Mouse (Mus musculus) heart, adult 2 months (tissue): ENCODE results near the gene Tgfb2. TPM values are rescaled to one million over a fixed set of nuclear protein-coding genes. Genes with fewer than 3 reads are reported as not detected.
A peak's percentile ranks its signal among the peaks of the same experiment; 100 is the strongest.

ENCODE experiments used
- DNase-seq, 2 experiments: peaks; one replicate each; pipeline ENCODE4 v3.0.0; 2021
- H3K27ac ChIP-seq: fragments of 200-600 bp; 2 replicates; pipeline ENCODE4 v1.8.1; 2022
- H3K27me3 ChIP-seq: fragments of 200-500 bp; 2 replicates; pipeline ENCODE4 v1.6.1; 2012; ENCODE audit warnings: mild to moderate bottlenecking, low read length, inconsistent platforms, mixed read lengths; ENCODE audit not compliant: control insufficient read depth, insufficient read depth
- H3K36me3 ChIP-seq: fragments of 200-500 bp; 2 replicates; pipeline ENCODE4 v1.6.1; 2012; ENCODE audit warnings: low read length, inconsistent platforms; ENCODE audit not compliant: control insufficient read depth, insufficient read depth
- H3K4me1 ChIP-seq: fragments of 200-500 bp; 2 replicates; pipeline ENCODE4 v1.6.1; 2011; ENCODE audit warnings: low read length; ENCODE audit not compliant: control insufficient read depth, insufficient read depth
- H3K4me3 ChIP-seq: fragments of 200-600 bp; 2 replicates; pipeline ENCODE4 v1.8.1; 2022
- H3K79me2 ChIP-seq: fragments of 200-500 bp; replicated peaks from 2 replicates; pipeline ENCODE4 v1.6.1; 2012; ENCODE audit warnings: mild to moderate bottlenecking, inconsistent platforms, low read length, moderate library complexity, mixed read lengths; ENCODE audit not compliant: control insufficient read depth, insufficient read depth
- H3K9ac ChIP-seq: fragments of 200-500 bp; 2 replicates; pipeline ENCODE4 v1.6.1; 2012; ENCODE audit warnings: low read depth, mild to moderate bottlenecking, control low read depth, inconsistent platforms, low read length, mixed read lengths
- CTCF ChIP-seq: fragments of 200-600 bp; IDR thresholded peaks from 2 replicates; pipeline ENCODE4 v1.8.1; 2022; ENCODE audit warnings: antibody characterized with exemption, mild to moderate bottlenecking, moderate library complexity
- EP300 ChIP-seq: fragments of 200-500 bp; IDR thresholded peaks from 2 replicates; pipeline ENCODE4 v1.6.1; 2011; ENCODE audit warnings: low read depth, low read length, control low read depth; ENCODE audit not compliant: insufficient read depth
- POLR2A ChIP-seq: fragments of 200-500 bp; IDR thresholded peaks from 2 replicates; pipeline ENCODE4 v1.6.1; 2011; ENCODE audit warnings: mild to moderate bottlenecking, low read depth, low read length, control low read depth; ENCODE audit not compliant: insufficient read depth
- WGBS: fragments of 180-500 bp; shearing (Covaris S2); methylation state at CpG from one replicate; pipeline ENCODE4 v1.1.7; 2018; 5-methylcytosine and 5-hydroxymethylcytosine counted together
- intact Hi-C: fragments of 180-260 bp; cut with DNase I; formaldehyde crosslinking; loops from one replicate; pipeline ENCODE4 v1.15.1; 2025
- polyA plus RNA-seq: library from polyadenylated mRNA; depleted of rRNA; stranded (reverse); fragments of >200 nt; gene quantifications from 2 replicates; pipeline ENCODE4 v1.2.3, GENCODE M21; 2012
- total RNA-seq, 2 experiments: library from RNA; stranded (reverse); gene quantifications; 2 replicates each; pipeline ENCODE4 v1.2.3; 2021

Gene Tgfb2
- total and polyA plus RNA-seq, 3 experiments = 1.5 to 5.1 (median 4.6) TPM

GRCm38 (mm10) chr1:186684041-186684440 is 21.7 kb downstream of the Tgfb2 start:
- TF ChIP-seq EP300 (no peak), CTCF (no peak), POLR2A (no peak)

GRCm38 (mm10) chr1:186682606-186683005 is 23.2 kb downstream of the Tgfb2 start:
- Histone ChIP-seq H3K36me3 (no peaks in the 10 kb centered on the region), H3K4me1 (peaks cover 5% of the 10 kb centered on the region), H3K9ac (no peak overlapping the region), H3K4me3 (no peak overlapping the region), H3K27ac (peak overlapping the region; percentile 20), H3K79me2 (no peaks in the 10 kb centered on the region), H3K27me3 (no peaks in the 10 kb centered on the region)
- 28% methylated on average over 7 of the region's 7 CpGs for WGBS
- no peak for DNase-seq
- no peak for TF ChIP-seq POLR2A
- TF ChIP-seq CTCF = no peak
- no peak for TF ChIP-seq EP300
- intact Hi-C loops = no loop called here

More at GRCm38 (mm10) chr1:186684041-186684440, 21.7 kb downstream of the Tgfb2 start:
- Histone ChIP-seq H3K27me3 (no peaks in the 10 kb centered on the region), H3K4me1 (peaks cover 5% of the 10 kb centered on the region), H3K36me3 (no peaks in the 10 kb centered on the region), H3K27ac (no peak overlapping the region), H3K4me3 (no peak overlapping the region), H3K9ac (no peak overlapping the region), H3K79me2 (no peaks in the 10 kb centered on the region)
- 54% methylated on average over 3 of the region's 3 CpGs for WGBS
- no peak for DNase-seq
- intact Hi-C loops = no loop called here

- H3K79me2 ChIP-seq = no peaks in the 10 kb centered on the region
- H3K4me1 ChIP-seq = peaks cover 3% of the 10 kb centered on the region; the same call in 1 of the 2 replicates
- H3K9ac ChIP-seq = no peak overlapping the region
- no peak overlapping the region for H3K4me3 ChIP-seq
- intact Hi-C loops = no loop called here
- H3K27me3 ChIP-seq = no peaks in the 10 kb centered on the region
- H3K27ac ChIP-seq = no peak overlapping the region
- DNase-seq = no peak
- TF ChIP-seq EP300 (no peak), POLR2A (no peak), CTCF (no peak)
- WGBS = 83% methylated on average over 12 of the region's 12 CpGs
- no peaks in the 10 kb centered on the region for H3K36me3 ChIP-seq
These were observed 28.2 kb downstream of the Tgfb2 start for GRCm38 (mm10) chr1:186677614-186678013.

GRCm38 (mm10) chr1:186676199-186676598 is 29.6 kb downstream of the Tgfb2 start:
- no peak overlapping the region for H3K27ac ChIP-seq
- intact Hi-C loops = no loop called here

GRCm38 (mm10) chr1:186675263-186675662 is 30.5 kb downstream of the Tgfb2 start:
- intact Hi-C loops = no loop called here
- TF ChIP-seq POLR2A = no peak
- no peak for TF ChIP-seq EP300
- no peak for TF ChIP-seq CTCF
- Histone ChIP-seq H3K27ac (no peak overlapping the region), H3K4me3 (no peak overlapping the region), H3K36me3 (no peaks in the 10 kb centered on the region), H3K27me3 (no peaks in the 10 kb centered on the region), H3K79me2 (no peaks in the 10 kb centered on the region), H3K9ac (no peak overlapping the region), H3K4me1 (no peaks in the 10 kb centered on the region)
- no peak for DNase-seq
- 81% methylated on average over 6 of the region's 6 CpGs for WGBS

More at GRCm38 (mm10) chr1:186676199-186676598, 29.6 kb downstream of the Tgfb2 start:
- Histone ChIP-seq H3K79me2 (no peaks in the 10 kb centered on the region), H3K9ac (no peak overlapping the region), H3K27me3 (no peaks in the 10 kb centered on the region), H3K36me3 (no peaks in the 10 kb centered on the region), H3K4me3 (no peak overlapping the region), H3K4me1 (no peaks in the 10 kb centered on the region)
- no peak for DNase-seq
- WGBS = 70% methylated on average over 5 of the region's 5 CpGs
- TF ChIP-seq POLR2A (no peak), CTCF (no peak), EP300 (no peak)

- Histone ChIP-seq H3K27ac (no peak overlapping the region), H3K9ac (no peak overlapping the region), H3K79me2 (no peaks in the 10 kb centered on the region), H3K27me3 (no peaks in the 10 kb centered on the region), H3K36me3 (no peaks in the 10 kb centered on the region), H3K4me1 (no peaks in the 10 kb centered on the region), H3K4me3 (no peak overlapping the region)
- 55% methylated on average over 3 of the region's 3 CpGs for WGBS
- intact Hi-C loops = no loop called here
- no peak for TF ChIP-seq POLR2A
- TF ChIP-seq EP300 = no peak
- no peak for TF ChIP-seq CTCF
- DNase-seq = no peak
These were observed 31.2 kb downstream of the Tgfb2 start for GRCm38 (mm10) chr1:186674621-186675020.
